Mouse (Mus musculus): ENCODE measurements around the gene Kansl1.

DNA sequence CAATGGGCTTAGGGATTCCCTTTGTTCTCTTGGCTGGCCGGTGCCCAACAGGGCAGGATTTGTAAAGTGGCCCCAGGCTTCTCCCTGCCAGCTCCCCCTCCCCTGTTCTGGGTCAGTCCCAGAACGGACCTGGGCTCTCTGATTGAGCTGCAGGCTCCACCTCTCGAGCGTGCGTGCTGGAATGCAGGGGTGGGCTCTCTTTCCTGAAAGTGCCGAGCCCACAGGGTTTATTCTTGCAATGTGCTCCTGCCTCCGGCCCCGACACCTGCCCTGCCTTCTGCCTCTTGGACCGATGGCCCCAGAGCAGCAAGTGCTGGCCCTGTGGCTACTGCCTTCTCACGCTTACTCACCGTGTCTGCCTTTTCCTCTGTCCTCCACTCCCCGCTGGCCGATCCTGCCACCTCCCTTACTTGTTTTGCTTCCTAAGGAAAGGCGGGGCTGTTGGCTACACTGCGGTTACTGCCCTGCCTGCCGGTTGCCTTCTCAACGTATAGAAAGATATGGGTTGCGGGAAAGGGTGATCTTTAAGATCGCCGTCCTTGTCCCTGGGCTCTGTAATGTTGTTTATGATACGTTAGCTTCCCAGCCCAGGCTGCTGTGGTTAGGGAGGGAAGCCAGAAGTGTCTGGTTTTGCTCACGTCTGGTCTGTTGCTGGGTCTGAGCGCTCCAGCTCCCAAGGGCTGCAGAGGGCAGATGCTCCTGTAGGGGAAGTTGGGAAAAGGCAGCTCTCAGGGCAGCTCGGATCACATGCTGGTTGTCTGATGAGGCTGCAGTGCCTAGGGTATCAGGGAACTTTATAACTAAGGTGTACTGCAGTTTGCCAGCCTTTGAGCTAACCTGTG is 149.5 kb downstream of the Kansl1 start:
- no peak for TF ChIP-seq CTCF (IDR thresholded peaks at IDR 0.05; ENCODE audit: low read depth, low read length)
- no peak for TF ChIP-seq GATA2 (IDR thresholded peaks at IDR 0.05; ENCODE audit: borderline replicate concordance, low read depth, low read length)
